Mouse (Mus musculus) CH12.LX (cell line): ENCODE results near the gene Muc13. TPM values are rescaled to one million over a fixed set of nuclear protein-coding genes. Genes with fewer than 3 reads are reported as not detected.

Experiments used
- DNase-seq: peaks from one replicate; pipeline ENCODE4 v3.0.0-alpha.2; 2013; ENCODE audit errors: extremely low read depth
- H3K27ac ChIP-seq: 2 replicates; pipeline ENCODE4 v1.5.1; 2012; ENCODE audit warnings: low read depth, mild to moderate bottlenecking, control low read depth, moderate library complexity; ENCODE audit not compliant: insufficient read depth
- H3K27me3 ChIP-seq: replicated peaks from 2 replicates; pipeline ENCODE3; 2012; ENCODE audit warnings: inconsistent platforms
- H3K36me3 ChIP-seq, 2 experiments: replicated peaks in 1 of 2; 2 replicates each; pipeline versions ENCODE3 to v1.6.1; 2012; ENCODE audit warnings: inconsistent platforms in 1 of 2, low read length in 1 of 2, mild to moderate bottlenecking in 1 of 2, mixed read lengths in 1 of 2, moderate library complexity in 1 of 2; ENCODE audit not compliant: control insufficient read depth in 1 of 2, insufficient read depth in 1 of 2
- H3K4me1 ChIP-seq, 2 experiments: 2 replicates each; pipeline ENCODE4 v1.6.1; 2012; ENCODE audit warnings: inconsistent platforms in 1 of 2, moderate library complexity in 1 of 2; ENCODE audit not compliant: insufficient read depth in 2 of 2, control insufficient read depth in 1 of 2
- H3K4me2 ChIP-seq: 2 replicates; pipeline ENCODE4 v1.6.1; 2012; ENCODE audit warnings: low read depth, mild to moderate bottlenecking, control low read depth; ENCODE audit not compliant: poor library complexity, insufficient read depth, severe bottlenecking
- H3K4me3 ChIP-seq, 3 experiments: fragments of 150-350 bp in 1 of 3; sonication (generic) in 1 of 3; replicated peaks in 1 of 3; 2 replicates each; pipeline versions ENCODE3 to v1.5.1; 2011 to 2012; ENCODE audit warnings: low read depth in 2 of 3, low read length in 2 of 3, mild to moderate bottlenecking in 2 of 3, moderate library complexity in 2 of 3, control low read depth in 1 of 3, improper control_type of control experiment in 1 of 3, inconsistent platforms in 1 of 3, mixed read lengths in 1 of 3; ENCODE audit not compliant: poor library complexity in 1 of 3
- H3K79me2 ChIP-seq: replicated peaks from 2 replicates; pipeline ENCODE4 v1.6.1; 2012; ENCODE audit warnings: mild to moderate bottlenecking, moderate library complexity; ENCODE audit not compliant: control insufficient read depth, poor library complexity, insufficient read depth, severe bottlenecking; ENCODE audit errors: extremely low read depth
- H3K9ac ChIP-seq: 2 replicates; pipeline ENCODE4 v1.6.1; 2012; ENCODE audit warnings: low read depth, mild to moderate bottlenecking, control low read depth, moderate library complexity; ENCODE audit not compliant: insufficient read depth
- H3K9me3 ChIP-seq: replicated peaks from 2 replicates; pipeline ENCODE3; 2012; ENCODE audit warnings: low read length, inconsistent platforms, mixed read lengths
- BHLHE40 ChIP-seq: IDR thresholded peaks from 2 replicates; pipeline ENCODE4 v1.6.1; 2011; ENCODE audit warnings: mild to moderate bottlenecking, low read depth, low read length, improper control_type of control experiment
- CHD1 ChIP-seq: IDR thresholded peaks from 2 replicates; pipeline ENCODE4 v1.6.1; 2012; ENCODE audit warnings: low read depth, low read length, improper control_type of control experiment, inconsistent platforms
- CHD2 ChIP-seq: IDR thresholded peaks from 2 replicates; pipeline ENCODE4 v1.6.1; 2011; ENCODE audit warnings: low read length, improper control_type of control experiment
- E2F4 ChIP-seq: IDR thresholded peaks from 2 replicates; pipeline ENCODE4 v1.6.1; 2011; ENCODE audit warnings: low read depth, low read length, improper control_type of control experiment; ENCODE audit not compliant: insufficient replicate concordance
- GABPA ChIP-seq: IDR thresholded peaks from 2 replicates; pipeline ENCODE4 v1.6.1; 2012; ENCODE audit warnings: low read depth, low read length, improper control_type of control experiment, inconsistent platforms; ENCODE audit not compliant: insufficient replicate concordance
- HCFC1 ChIP-seq: IDR thresholded peaks from 2 replicates; pipeline ENCODE4 v1.6.1; 2012; ENCODE audit warnings: low read depth, mild to moderate bottlenecking, inconsistent platforms, low read length, improper control_type of control experiment
- IRF4 ChIP-seq: IDR thresholded peaks from 2 replicates; pipeline ENCODE4 v1.6.1; 2014; ENCODE audit warnings: low read depth, mild to moderate bottlenecking, inconsistent platforms, low read length, improper control_type of control experiment
- JUN ChIP-seq: IDR thresholded peaks from 2 replicates; pipeline ENCODE4 v1.6.1; 2011; ENCODE audit warnings: low read depth, mild to moderate bottlenecking, low read length, improper control_type of control experiment, moderate library complexity; ENCODE audit not compliant: insufficient read depth
- JUND ChIP-seq: conservative IDR thresholded peaks from 2 replicates; pipeline ENCODE4 v1.6.1; 2011; ENCODE audit warnings: low read depth, low read length, improper control_type of control experiment
- KAT2A ChIP-seq: IDR thresholded peaks from 2 replicates; pipeline ENCODE4 v1.6.1; 2012; ENCODE audit warnings: low read length, improper control_type of control experiment, inconsistent platforms; ENCODE audit not compliant: insufficient replicate concordance
- MAX ChIP-seq: IDR thresholded peaks from 2 replicates; pipeline ENCODE4 v1.6.1; 2011; ENCODE audit warnings: low read length, improper control_type of control experiment
- MAZ ChIP-seq: IDR thresholded peaks from 2 replicates; pipeline ENCODE4 v1.6.1; 2012; ENCODE audit warnings: low read depth, mild to moderate bottlenecking, inconsistent platforms, low read length, improper control_type of control experiment, moderate library complexity
- MEF2A ChIP-seq: IDR thresholded peaks from 2 replicates; pipeline ENCODE4 v1.6.1; 2014; ENCODE audit warnings: low read depth, mild to moderate bottlenecking, inconsistent platforms, low read length, improper control_type of control experiment, borderline replicate concordance
- MXI1 ChIP-seq: IDR thresholded peaks from 2 replicates; pipeline ENCODE4 v1.6.1; 2011; ENCODE audit warnings: mild to moderate bottlenecking, low read depth, low read length, improper control_type of control experiment
- MYC ChIP-seq: IDR thresholded peaks from 2 replicates; pipeline ENCODE4 v1.6.1; 2011; ENCODE audit warnings: low read depth, mild to moderate bottlenecking, improper control_type of control experiment, low read length
- POLR2AphosphoS2 ChIP-seq: IDR thresholded peaks from 2 replicates; pipeline ENCODE4 v1.6.1; 2011; ENCODE audit warnings: low read depth, low read length, improper control_type of control experiment
- RAD21 ChIP-seq: IDR thresholded peaks from 2 replicates; pipeline ENCODE4 v1.6.1; 2011; ENCODE audit warnings: low read depth, mild to moderate bottlenecking, low read length, improper control_type of control experiment, moderate library complexity
- RCOR1 ChIP-seq: conservative IDR thresholded peaks from 2 replicates; pipeline ENCODE4 v1.6.1; 2012; ENCODE audit warnings: low read depth, mild to moderate bottlenecking, inconsistent platforms, low read length, improper control_type of control experiment
- TCF12 ChIP-seq: IDR thresholded peaks from 2 replicates; pipeline ENCODE4 v1.6.1; 2014; ENCODE audit warnings: low read depth, mild to moderate bottlenecking, inconsistent platforms, low read length, improper control_type of control experiment
- UBTF ChIP-seq: IDR thresholded peaks from 2 replicates; pipeline ENCODE4 v1.6.1; 2012; ENCODE audit warnings: low read depth, mild to moderate bottlenecking, inconsistent platforms, low read length, improper control_type of control experiment, moderate library complexity
- USF1 ChIP-seq: IDR thresholded peaks from 2 replicates; pipeline ENCODE4 v1.6.1; 2014; ENCODE audit warnings: low read depth, mild to moderate bottlenecking, inconsistent platforms, low read length, improper control_type of control experiment
- USF2 ChIP-seq: conservative IDR thresholded peaks from 2 replicates; pipeline ENCODE4 v1.6.1; 2011; ENCODE audit warnings: low read depth, low read length, improper control_type of control experiment
- ZC3H11A ChIP-seq: IDR thresholded peaks from 2 replicates; pipeline ENCODE4 v1.6.1; 2012; ENCODE audit warnings: low read depth, mild to moderate bottlenecking, inconsistent platforms, low read length, improper control_type of control experiment
- ZKSCAN1 ChIP-seq: IDR thresholded peaks from 2 replicates; pipeline ENCODE4 v1.6.1; 2012; ENCODE audit warnings: low read depth, inconsistent platforms, low read length, improper control_type of control experiment, borderline replicate concordance
- ZMIZ1 ChIP-seq: IDR thresholded peaks from 2 replicates; pipeline ENCODE4 v1.6.1; 2012; ENCODE audit warnings: low read depth, mild to moderate bottlenecking, inconsistent platforms, low read length, improper control_type of control experiment
- ZNF384 ChIP-seq: IDR thresholded peaks from 2 replicates; pipeline ENCODE4 v1.6.1; 2012; ENCODE audit warnings: low read depth, low read length, improper control_type of control experiment, inconsistent platforms
- dilution Hi-C: fragments of 300-500 bp; cut with MboI; formaldehyde crosslinking; loops from 2 replicates; pipeline ENCODE4 v1.14.3; 2020; ENCODE audit warnings: low sequenced_read_pairs; ENCODE audit not compliant: extremely low pct_unique_long_range_greater_than_20kb, extremely low pct_ligation_motif_present
- in situ Hi-C: fragments of 300-500 bp; cut with MboI; formaldehyde crosslinking; loops from 3 replicates; pipeline ENCODE4 v1.14.3; 2019; ENCODE audit warnings: low sequenced_read_pairs, low pct_ligation_motif_present, low pct_unique_long_range_greater_than_20kb, mixed read lengths
- polyA plus RNA-seq: library from polyadenylated mRNA; unstranded; fragments of >175 nt; gene quantifications from 2 replicates; pipeline ENCODE4 v1.2.1, GENCODE M21; 2012; ENCODE audit warnings: low read depth; ENCODE audit not compliant: insufficient read length
- total RNA-seq, 2 experiments: library from RNA; depleted of rRNA; stranded (reverse); fragments of 300-350 nt in 1 of 2; fragments of >200 nt in 1 of 2; gene quantifications; 2 replicates each; pipeline ENCODE4 v1.2.3; 2012 to 2014

The Muc13 gene
- total and polyA plus RNA-seq, 3 experiments, result not detected

DNA sequence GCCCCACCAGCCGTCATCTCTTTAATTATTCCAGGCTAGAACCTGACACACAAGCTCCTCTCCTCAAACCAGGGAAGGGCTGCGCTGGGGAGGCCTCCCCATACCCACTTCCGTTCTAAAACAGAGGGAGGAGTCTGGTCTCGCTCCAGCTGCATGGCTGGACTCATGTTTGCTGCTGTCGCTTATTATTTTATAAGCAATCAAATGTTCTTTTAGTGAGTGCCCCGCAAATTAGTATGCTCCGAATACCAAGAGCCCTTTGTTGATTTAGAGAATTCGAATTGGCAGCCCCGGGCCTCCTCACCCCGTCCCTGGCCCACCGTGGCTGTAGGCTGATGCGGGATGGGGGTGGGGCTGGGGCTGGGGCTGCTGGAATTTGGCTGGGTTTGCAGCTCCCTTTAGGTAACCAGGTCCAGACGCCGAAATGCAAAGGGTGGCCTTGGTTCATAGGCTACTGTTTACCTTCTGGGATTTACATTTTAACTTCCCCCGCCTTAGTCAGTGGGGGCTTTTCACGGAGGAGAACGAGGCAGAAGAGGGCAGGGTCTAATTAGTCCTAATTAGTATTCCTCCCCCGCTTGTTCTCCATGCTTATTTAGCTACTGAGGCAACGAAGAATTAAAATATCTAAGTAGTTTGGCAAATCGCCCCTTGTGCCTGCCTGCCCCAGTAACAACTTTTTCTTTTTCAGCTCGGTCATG lies 39.0 kb downstream of the Muc13 start (continued):
- TF ChIP-seq ZC3H11A, result no peak
- TF ChIP-seq ZKSCAN1, result no peak
- TF ChIP-seq MXI1, result peak; percentile 41; the same call in 1 of the 2 replicates
- TF ChIP-seq MAX, result no peak
- TF ChIP-seq KAT2A, result no peak
- no peak for TF ChIP-seq BHLHE40
- no peak for TF ChIP-seq RCOR1
- TF ChIP-seq USF2, result no peak

DNA sequence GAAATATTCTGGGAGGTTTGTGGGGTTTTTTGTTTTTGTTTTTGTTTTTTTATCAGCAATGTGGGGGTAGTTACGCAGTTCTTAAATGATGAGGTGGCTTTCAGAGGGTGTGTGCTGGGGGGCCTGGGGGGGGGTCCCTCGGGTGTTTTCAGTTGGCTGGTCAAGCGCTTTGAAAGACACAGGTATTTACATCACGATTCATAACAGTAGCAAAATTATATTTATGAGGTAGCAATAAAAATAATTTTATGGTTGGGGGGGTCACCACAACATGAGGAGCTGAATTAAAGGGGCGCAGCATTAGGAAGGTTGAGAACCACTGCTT lies 39.6 kb downstream of the Muc13 start:
- Histone ChIP-seq H3K9ac (peak overlapping the region; percentile 43), H3K4me1 (peaks cover 7 to 22% of the 10 kb centered on the region in 2 experiments), H3K27me3 (peaks cover 31% of the 10 kb centered on the region), H3K79me2 (no peaks in the 10 kb centered on the region), H3K4me2 (peak overlapping the region; percentile 62), H3K36me3 (no peaks in the 10 kb centered on the region), H3K9me3 (no peaks in the 10 kb centered on the region), H3K4me3 (peak overlapping the region in 1 of 3 experiments; percentile 18), H3K27ac (no peak overlapping the region)
- TF ChIP-seq IRF4 (peak; percentile 42; the same call in 1 of the 2 replicates), MAZ (peak; percentile 65; the same call in 1 of the 2 replicates), JUN (0 out of 2 replicates have a peak, but pooled peaks have one; percentile 7), MEF2A (no peak), MAX (no peak)
- dilution Hi-C loops (no loop called here), in situ Hi-C loops (no loop called here)
- no peak for DNase-seq

DNA sequence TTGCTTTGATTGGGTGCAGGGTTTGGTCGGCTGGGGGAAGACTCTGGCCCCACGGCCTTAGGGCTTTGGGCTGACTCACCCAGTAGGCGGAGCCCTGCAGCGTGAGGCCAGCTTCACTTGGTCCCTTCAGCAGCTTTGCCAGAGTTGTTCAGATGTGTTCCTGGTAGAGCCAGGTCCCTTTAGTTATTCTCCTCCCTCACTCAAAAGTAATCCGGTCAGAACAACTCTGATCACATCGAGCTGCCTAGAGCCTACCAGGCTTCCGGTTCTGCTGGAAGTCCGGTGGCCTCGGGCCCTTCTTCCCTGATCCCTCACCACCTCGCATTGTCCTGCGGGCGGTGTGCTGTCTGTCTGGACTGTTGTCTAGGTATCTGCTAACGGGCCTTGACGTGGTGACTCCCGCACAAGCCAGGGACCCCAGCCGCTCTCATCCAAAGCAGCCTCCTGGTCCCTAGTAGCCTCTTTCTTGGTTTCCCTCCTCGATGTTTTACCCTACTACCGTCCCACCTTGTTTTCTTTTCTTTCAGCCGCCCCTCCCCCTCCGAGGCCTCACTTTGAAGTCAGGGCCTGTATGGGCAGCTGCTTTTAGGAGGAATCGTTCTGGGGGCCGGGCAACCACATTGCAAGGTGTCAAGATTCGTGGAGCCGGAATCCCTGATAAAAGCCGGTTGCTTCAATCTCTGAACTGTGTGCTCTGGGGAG lies 40.1 kb downstream of the Muc13 start:
- H3K4me1 ChIP-seq, result peaks cover 7 to 22% of the 10 kb centered on the region in 2 experiments
- DNase-seq, result peak; percentile 32
- no peaks in the 10 kb centered on the region for H3K36me3 ChIP-seq
- no peak overlapping the region for H3K27ac ChIP-seq
- dilution Hi-C loops, result no loop called here
- H3K79me2 ChIP-seq, result no peaks in the 10 kb centered on the region
- no peaks in the 10 kb centered on the region for H3K9me3 ChIP-seq
- H3K4me2 ChIP-seq, result peak overlapping the region; percentile 62
- peaks cover 28% of the 10 kb centered on the region for H3K27me3 ChIP-seq
- in situ Hi-C loops, result no loop called here
- H3K4me3 ChIP-seq, result no peak overlapping the region
- H3K9ac ChIP-seq, result peak overlapping the region; percentile 43; the same call in 1 of the 2 replicates
- TF ChIP-seq CHD2, result 0 out of 2 replicates have a peak, but pooled peaks have one; percentile 34
- TF ChIP-seq ZC3H11A, result no peak
- no peak for TF ChIP-seq MAX
- TF ChIP-seq TCF12, result 0 out of 2 replicates have a peak, but pooled peaks have one; percentile 12
- peak; percentile 8 for TF ChIP-seq RAD21
- no peak for TF ChIP-seq JUND
- no peak for TF ChIP-seq HCFC1
- no peak for TF ChIP-seq MAZ
- no peak for TF ChIP-seq ZNF384
- no peak for TF ChIP-seq RCOR1
- TF ChIP-seq CHD1, result no peak
- no peak for TF ChIP-seq MEF2A
- no peak for TF ChIP-seq KAT2A
- no peak for TF ChIP-seq UBTF
- TF ChIP-seq MYC, result no peak
- no peak for TF ChIP-seq JUN
- TF ChIP-seq USF1, result no peak
- no peak for TF ChIP-seq POLR2AphosphoS2
- TF ChIP-seq USF2, result no peak
- no peak for TF ChIP-seq MXI1
- no peak for TF ChIP-seq E2F4
- no peak for TF ChIP-seq ZMIZ1
- TF ChIP-seq GABPA, result no peak
